Mouse (Mus musculus): ENCODE data around the gene Ggta1. TPM values are rescaled to one million over a fixed set of nuclear protein-coding genes. Genes with fewer than 3 reads are reported as not detected.

The Ggta1 gene
- polyA plus RNA-seq, 1 experiment: 4.9 TPM

GRCm38 (mm10) chr2:35484102-35484501, 21.1 kb upstream of the Ggta1 start:
- no peak overlapping the region for H3ac ChIP-seq (ENCODE audit: control insufficient read depth, insufficient read length)
- H3K4me3 ChIP-seq: no peak overlapping the region
- H3K36me3 ChIP-seq (ENCODE audit: control insufficient read depth, insufficient read depth): no peaks in the 10 kb centered on the region
- H3K27me3 ChIP-seq (ENCODE audit: control insufficient read depth, insufficient read depth, insufficient read length): no peaks in the 10 kb centered on the region
- H3K79me2 ChIP-seq (ENCODE audit: control insufficient read depth, insufficient read depth): no peaks in the 10 kb centered on the region
- TF ChIP-seq CEBPB (IDR thresholded peaks at IDR 0.05; ENCODE audit: insufficient read depth, poor library complexity, severe bottlenecking) (no peak), MYOD1 (IDR thresholded peaks at IDR 0.05; ENCODE audit: control insufficient read depth in 1 of 3, insufficient read length in 2 of 3, low read depth in 2 of 3) (peak in 1 of 3 experiments; percentile 47)
- H3K4me2 ChIP-seq (ENCODE audit: low read depth): no peak overlapping the region

- no peak overlapping the region for H3ac ChIP-seq (ENCODE audit: control insufficient read depth, insufficient read length)
- H3K36me3 ChIP-seq (ENCODE audit: control insufficient read depth, insufficient read depth): no peaks in the 10 kb centered on the region
- TF ChIP-seq TCF12 (IDR thresholded peaks at IDR 0.05; ENCODE audit: insufficient read depth, poor library complexity, severe bottlenecking) (no peak), POLR2AphosphoS2 (IDR thresholded peaks at IDR 0.05; ENCODE audit: insufficient read length, low read depth) (no peak), MAX (IDR thresholded peaks at IDR 0.05; ENCODE audit: low read depth) (no peak)
- H3K4me2 ChIP-seq (ENCODE audit: low read depth): no peak overlapping the region
- H3K79me2 ChIP-seq (ENCODE audit: control insufficient read depth, insufficient read depth): no peaks in the 10 kb centered on the region
- no peaks in the 10 kb centered on the region for H3K27me3 ChIP-seq (ENCODE audit: control insufficient read depth, insufficient read depth, insufficient read length)
- H3K4me3 ChIP-seq: no peak overlapping the region
Observed at GRCm38 (mm10) chr2:35483402-35483801, 20.4 kb upstream of the Ggta1 start.

GRCm38 (mm10) chr2:35481322-35481990, 18.4 kb upstream of the Ggta1 start:
- Histone ChIP-seq H3K27me3 (ENCODE audit: control insufficient read depth, insufficient read depth, insufficient read length) (no peaks in the 10 kb centered on the region), H3K4me3 (no peak overlapping the region), H3ac (ENCODE audit: control insufficient read depth, insufficient read length) (no peak overlapping the region), H3K4me2 (ENCODE audit: low read depth) (no peak overlapping the region), H3K36me3 (ENCODE audit: control insufficient read depth, insufficient read depth) (no peaks in the 10 kb centered on the region), H3K79me2 (ENCODE audit: control insufficient read depth, insufficient read depth) (no peaks in the 10 kb centered on the region)
- TF ChIP-seq POLR2A (IDR thresholded peaks at IDR 0.05; ENCODE audit: insufficient read length, low read depth): no peak
- no peak for TF ChIP-seq CEBPB (IDR thresholded peaks at IDR 0.05; ENCODE audit: insufficient read depth, poor library complexity, severe bottlenecking)
- TF ChIP-seq MAX (IDR thresholded peaks at IDR 0.05; ENCODE audit: low read depth): no peak
- TF ChIP-seq TCF12 (IDR thresholded peaks at IDR 0.05; ENCODE audit: insufficient read depth, poor library complexity, severe bottlenecking): no peak
- TF ChIP-seq E2F4 (IDR thresholded peaks at IDR 0.05; ENCODE audit: insufficient read depth): no peak
- TF ChIP-seq MYOD1 (IDR thresholded peaks at IDR 0.05; ENCODE audit: control insufficient read depth in 1 of 3, insufficient read length in 2 of 3, low read depth in 2 of 3): no peak
- no peak for TF ChIP-seq POLR2AphosphoS2 (IDR thresholded peaks at IDR 0.05; ENCODE audit: insufficient read length, low read depth)
- no peak for TF ChIP-seq REST (IDR thresholded peaks at IDR 0.05; ENCODE audit: insufficient read depth, insufficient read length)

GRCm38 (mm10) chr2:35480073-35480472, 17.0 kb upstream of the Ggta1 start:
- H3K4me3 ChIP-seq: no peak overlapping the region
- H3K27me3 ChIP-seq (ENCODE audit: control insufficient read depth, insufficient read depth, insufficient read length): no peaks in the 10 kb centered on the region
- no peak for TF ChIP-seq POLR2AphosphoS2 (IDR thresholded peaks at IDR 0.05; ENCODE audit: insufficient read length, low read depth)
- TF ChIP-seq MYOG (IDR thresholded peaks at IDR 0.05; ENCODE audit: control insufficient read depth in 1 of 3, insufficient read depth in 1 of 3, insufficient read length in 2 of 3, low read depth in 2 of 3): no peak
- no peak for TF ChIP-seq MYOD1 (IDR thresholded peaks at IDR 0.05; ENCODE audit: control insufficient read depth in 1 of 3, insufficient read length in 2 of 3, low read depth in 2 of 3)
- no peak for TF ChIP-seq SRF (IDR thresholded peaks at IDR 0.05; ENCODE audit: control insufficient read depth, insufficient read length, low read depth)
- no peak for TF ChIP-seq TCF12 (IDR thresholded peaks at IDR 0.05; ENCODE audit: insufficient read depth, poor library complexity, severe bottlenecking)
- TF ChIP-seq MAX (IDR thresholded peaks at IDR 0.05; ENCODE audit: low read depth): no peak
- no peak for TF ChIP-seq CEBPB (IDR thresholded peaks at IDR 0.05; ENCODE audit: insufficient read depth, poor library complexity, severe bottlenecking)
- TF ChIP-seq TCF3 (IDR thresholded peaks at IDR 0.05; ENCODE audit: insufficient read length, low read depth): no peak
- TF ChIP-seq POLR2A (IDR thresholded peaks at IDR 0.05; ENCODE audit: insufficient read length, low read depth): no peak
- no peak for TF ChIP-seq USF1 (IDR thresholded peaks at IDR 0.05; ENCODE audit: low read depth)
- TF ChIP-seq REST (IDR thresholded peaks at IDR 0.05; ENCODE audit: insufficient read depth, insufficient read length): no peak
- no peak for TF ChIP-seq E2F4 (IDR thresholded peaks at IDR 0.05; ENCODE audit: insufficient read depth)
- no peak overlapping the region for H3ac ChIP-seq (ENCODE audit: control insufficient read depth, insufficient read length)
- no peaks in the 10 kb centered on the region for H3K79me2 ChIP-seq (ENCODE audit: control insufficient read depth, insufficient read depth)
- no peaks in the 10 kb centered on the region for H3K36me3 ChIP-seq (ENCODE audit: control insufficient read depth, insufficient read depth)
- H3K4me2 ChIP-seq (ENCODE audit: low read depth): no peak overlapping the region

- TF ChIP-seq POLR2A (IDR thresholded peaks at IDR 0.05; ENCODE audit: insufficient read length, low read depth) (no peak), CEBPB (IDR thresholded peaks at IDR 0.05; ENCODE audit: insufficient read depth, poor library complexity, severe bottlenecking) (no peak), USF1 (IDR thresholded peaks at IDR 0.05; ENCODE audit: low read depth) (no peak), TCF12 (IDR thresholded peaks at IDR 0.05; ENCODE audit: insufficient read depth, poor library complexity, severe bottlenecking) (no peak), MAX (IDR thresholded peaks at IDR 0.05; ENCODE audit: low read depth) (no peak), REST (IDR thresholded peaks at IDR 0.05; ENCODE audit: insufficient read depth, insufficient read length) (no peak), SRF (IDR thresholded peaks at IDR 0.05; ENCODE audit: control insufficient read depth, insufficient read length, low read depth) (no peak), MYOD1 (IDR thresholded peaks at IDR 0.05; ENCODE audit: control insufficient read depth in 1 of 3, insufficient read length in 2 of 3, low read depth in 2 of 3) (no peak), E2F4 (IDR thresholded peaks at IDR 0.05; ENCODE audit: insufficient read depth) (no peak), POLR2AphosphoS2 (IDR thresholded peaks at IDR 0.05; ENCODE audit: insufficient read length, low read depth) (no peak), TCF3 (IDR thresholded peaks at IDR 0.05; ENCODE audit: insufficient read length, low read depth) (no peak), MYOG (IDR thresholded peaks at IDR 0.05; ENCODE audit: control insufficient read depth in 1 of 3, insufficient read depth in 1 of 3, insufficient read length in 2 of 3, low read depth in 2 of 3) (no peak)
- Histone ChIP-seq H3K79me2 (ENCODE audit: control insufficient read depth, insufficient read depth) (no peaks in the 10 kb centered on the region), H3ac (ENCODE audit: control insufficient read depth, insufficient read length) (no peak overlapping the region), H3K4me2 (ENCODE audit: low read depth) (peak overlapping the region; percentile 81), H3K36me3 (ENCODE audit: control insufficient read depth, insufficient read depth) (no peaks in the 10 kb centered on the region), H3K4me3 (no peak overlapping the region), H3K27me3 (ENCODE audit: control insufficient read depth, insufficient read depth, insufficient read length) (no peaks in the 10 kb centered on the region)
Observed at GRCm38 (mm10) chr2:35478812-35479122, 15.7 kb upstream of the Ggta1 start.

Measured in myocyte (in vitro differentiated cells).